Mouse (Mus musculus): ENCODE measurements around the gene Inca1.
A peak's percentile ranks its signal among the peaks of the same experiment; 100 is the strongest.

The Inca1 gene

DNA sequence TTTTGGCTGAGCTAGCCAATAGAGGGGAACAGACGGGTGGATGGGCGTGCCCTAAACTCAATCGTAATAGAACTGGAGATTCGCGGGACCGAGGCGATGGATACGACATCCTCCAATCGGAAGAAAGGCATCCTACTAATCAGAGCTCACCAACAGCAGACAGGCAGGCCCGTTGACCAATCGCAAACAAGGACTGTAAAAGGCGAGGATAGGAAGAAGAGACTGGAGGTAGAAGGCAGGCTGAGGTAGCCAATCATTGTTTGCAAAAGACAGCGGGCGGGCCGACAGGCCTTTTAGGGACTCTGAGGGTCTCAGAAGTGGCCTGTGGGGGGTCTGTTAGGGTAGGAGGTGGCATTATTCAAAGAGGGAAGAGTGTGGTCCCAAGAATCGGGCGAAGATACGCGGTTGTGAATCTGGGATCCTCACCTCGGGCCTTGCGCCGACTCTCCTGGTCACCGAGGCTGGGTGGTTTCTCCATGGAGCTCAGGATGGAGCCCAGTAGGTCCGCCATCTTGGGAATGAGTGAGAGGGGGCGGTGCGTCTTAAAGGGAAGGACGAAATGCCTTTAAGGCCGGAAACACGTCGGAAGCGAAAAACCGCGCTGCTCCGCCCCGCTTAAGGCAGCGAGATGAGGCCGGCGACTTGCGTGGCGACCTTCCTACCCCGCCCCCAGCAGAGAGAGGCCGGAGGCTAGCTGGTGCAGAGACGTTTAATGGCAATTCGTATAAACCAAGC lies 31.0 kb downstream of the Inca1 start, which contains the start of gene Spag7:
Gene Spag7, minus strand, starts transcription at position 646 of the 735 bp plus-strand sequence.
- peak; percentile 96 for DNase-seq

DNA sequence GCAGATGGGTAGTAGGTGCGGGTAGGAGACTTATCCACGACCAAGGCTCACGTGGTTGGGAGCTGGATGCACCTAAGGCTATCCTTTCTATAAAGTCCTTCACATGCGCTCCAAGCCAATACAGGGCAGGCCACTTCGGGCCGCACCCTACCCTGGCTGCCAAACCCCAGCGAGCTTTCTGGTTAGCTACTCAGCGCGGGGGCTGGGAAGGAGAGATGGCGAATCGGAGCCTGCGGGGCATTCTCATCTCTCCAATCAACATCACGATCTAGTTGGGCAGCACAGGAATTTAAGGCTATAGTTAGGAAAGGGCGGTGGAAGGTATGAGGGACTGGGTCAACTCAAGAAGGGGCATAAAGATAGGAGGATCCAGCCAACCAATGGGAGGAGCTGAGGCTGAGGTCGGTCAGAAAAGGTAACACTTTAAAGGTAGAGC lies 31.6 kb downstream of the Inca1 start:
- DNase-seq, result no peak

DNA sequence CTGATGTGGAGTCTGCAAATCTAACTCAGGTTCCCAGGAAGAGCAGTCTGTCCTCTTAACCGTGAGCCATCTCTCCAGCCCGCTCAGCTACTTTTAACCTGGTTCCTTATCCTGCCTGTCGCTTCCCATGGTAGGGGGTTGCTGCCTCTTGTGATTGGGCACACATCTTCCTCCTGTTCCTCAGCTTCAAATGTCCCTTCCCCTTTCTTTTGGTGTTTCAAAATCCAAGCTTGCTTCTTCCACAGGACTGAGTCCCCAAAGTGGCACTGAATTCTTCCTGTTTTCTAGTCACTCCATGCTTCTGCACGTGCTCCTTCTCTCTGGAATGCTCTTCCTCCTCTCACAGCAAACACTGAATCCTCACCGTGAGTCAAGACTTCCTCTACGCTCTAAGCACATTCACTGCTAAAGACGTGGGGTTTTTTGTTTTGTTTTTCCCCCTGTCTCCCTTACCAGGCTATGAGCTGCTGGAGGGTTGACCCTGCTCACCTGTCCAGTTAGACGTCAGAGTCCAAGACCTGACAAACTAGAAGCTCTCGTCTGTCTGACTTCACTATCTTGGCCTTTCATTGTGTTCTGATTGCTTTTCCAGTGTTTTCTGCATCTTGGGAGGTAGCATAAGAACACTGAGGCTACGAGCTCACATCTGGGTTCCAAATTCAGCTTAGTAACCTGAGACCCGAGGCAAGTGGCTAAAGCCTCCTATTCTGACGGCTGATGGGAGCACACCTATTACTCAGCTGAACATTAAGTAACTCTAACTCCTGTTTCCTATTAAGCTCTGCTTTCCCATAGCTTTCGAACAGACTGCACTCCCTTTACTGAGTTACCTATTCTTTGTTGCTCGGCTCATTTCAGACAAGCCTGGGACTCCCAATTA lies 32.4 kb downstream of the Inca1 start:
- DNase-seq, result no peak

DNA sequence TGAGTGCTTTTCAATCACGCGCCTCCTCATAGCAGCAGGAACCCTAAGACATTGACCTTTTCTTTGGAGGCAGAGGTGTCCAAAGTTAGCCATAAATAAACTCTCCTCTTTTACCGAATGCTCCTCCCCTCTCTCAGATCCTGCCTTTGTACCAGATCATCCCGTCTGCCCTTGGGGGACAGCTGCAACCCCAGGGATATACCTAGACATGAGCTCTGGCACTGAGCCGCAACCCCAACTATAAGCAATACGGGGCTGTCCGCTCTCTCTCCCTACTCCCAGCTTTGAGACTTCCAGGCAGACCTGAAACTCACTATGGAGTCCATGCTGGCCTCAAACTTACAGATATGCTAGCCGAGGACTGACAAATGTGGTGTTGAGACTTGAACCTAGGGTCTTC lies 33.3 kb downstream of the Inca1 start:
- DNase-seq, result no peak

DNA sequence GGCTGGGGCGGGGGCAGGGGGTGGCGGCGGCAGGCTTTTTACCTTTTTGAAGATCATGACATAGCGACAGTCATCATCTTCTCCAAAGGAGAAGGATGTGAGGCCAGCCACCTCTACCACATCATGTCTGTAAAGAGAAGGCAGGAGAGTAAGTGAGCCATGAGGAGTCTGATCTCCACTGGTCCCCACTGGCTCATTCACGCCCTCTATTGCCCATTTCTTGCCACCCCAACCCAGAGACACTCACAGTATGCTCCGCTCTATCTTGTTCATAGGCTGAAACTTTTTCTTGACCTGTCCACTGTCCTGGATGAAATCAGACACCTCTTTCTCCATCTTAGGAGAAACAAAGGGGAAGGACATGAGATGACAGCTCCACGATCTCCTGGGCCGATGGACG lies 35.2 kb downstream of the Inca1 start:
- no peak for DNase-seq

DNA sequence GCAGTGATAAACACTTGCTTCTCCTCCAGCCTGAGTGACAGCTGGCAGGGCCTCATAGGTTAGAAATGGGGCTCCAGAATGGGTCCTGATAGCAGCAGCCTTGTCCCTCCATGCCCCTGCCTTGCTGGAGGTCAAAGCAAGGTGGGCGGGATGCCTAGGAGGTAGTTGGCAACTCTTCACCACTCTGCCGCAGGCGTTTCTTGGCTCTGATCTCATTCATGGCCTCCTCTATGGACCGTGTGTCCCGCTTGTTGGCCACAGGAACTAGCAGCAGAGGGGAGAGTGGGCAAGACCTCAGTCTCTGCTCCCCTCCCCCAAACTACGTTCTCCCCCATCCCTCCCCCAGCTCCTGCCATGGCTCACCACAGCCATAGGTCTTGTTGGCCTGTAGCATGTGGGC lies 36.0 kb downstream of the Inca1 start:
- DNase-seq, result no peak

DNA sequence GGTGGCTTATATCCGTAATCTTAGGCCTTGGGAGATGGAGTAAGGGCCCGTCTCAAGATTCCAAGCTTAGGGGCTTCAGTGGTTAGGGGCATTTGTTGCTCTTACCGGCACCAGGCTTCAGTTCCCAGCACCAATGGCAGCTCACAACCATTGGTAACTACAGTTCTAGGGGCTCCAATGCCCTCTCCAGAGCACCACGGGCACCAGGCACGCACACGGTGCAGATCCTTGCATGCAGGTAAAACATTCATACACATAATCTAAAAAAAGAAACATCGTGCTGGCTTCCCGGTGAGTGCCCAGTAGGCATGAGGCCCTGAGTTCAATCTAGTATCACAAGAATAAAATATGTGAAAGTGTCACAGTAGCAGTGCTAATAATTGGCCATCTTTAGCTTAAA lies 36.9 kb downstream of the Inca1 start:
- DNase-seq, result no peak

DNA sequence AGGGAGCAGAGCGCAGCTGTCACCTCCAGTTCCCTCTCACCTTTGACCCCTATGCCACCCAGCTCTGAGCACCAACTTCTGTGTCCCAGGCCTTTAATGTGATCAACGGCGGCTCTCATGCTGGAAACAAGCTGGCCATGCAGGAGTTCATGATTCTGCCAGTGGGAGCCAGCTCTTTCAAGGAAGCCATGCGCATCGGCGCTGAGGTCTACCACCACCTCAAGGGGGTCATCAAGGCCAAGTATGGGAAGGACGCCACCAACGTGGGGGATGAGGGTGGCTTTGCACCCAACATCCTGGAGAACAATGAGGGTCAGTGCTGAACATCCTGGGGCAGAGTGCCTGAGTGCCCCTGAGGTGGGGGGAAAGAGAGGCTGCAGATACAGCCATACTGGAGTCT lies 39.4 kb downstream of the Inca1 start:
- no peak for DNase-seq

DNA sequence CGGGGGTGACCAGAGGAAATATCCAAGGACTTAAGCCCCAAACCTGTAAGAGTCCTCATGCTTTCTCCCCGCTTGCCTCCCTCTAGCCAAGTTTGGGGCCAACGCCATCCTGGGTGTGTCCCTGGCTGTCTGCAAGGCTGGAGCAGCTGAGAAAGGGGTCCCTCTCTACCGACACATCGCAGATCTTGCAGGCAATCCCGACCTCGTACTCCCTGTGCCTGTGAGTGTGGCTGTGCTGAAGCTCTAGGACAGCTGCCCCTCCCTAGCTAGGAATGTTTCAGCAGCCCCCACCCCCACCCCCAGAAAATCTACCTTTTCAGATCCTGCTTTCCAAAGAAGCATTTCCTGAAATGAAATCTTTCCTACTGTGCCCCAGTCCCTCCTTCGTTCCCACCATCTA lies 41.0 kb downstream of the Inca1 start:
- DNase-seq, result peak in 1 of 2 experiments; percentile 10

DNA sequence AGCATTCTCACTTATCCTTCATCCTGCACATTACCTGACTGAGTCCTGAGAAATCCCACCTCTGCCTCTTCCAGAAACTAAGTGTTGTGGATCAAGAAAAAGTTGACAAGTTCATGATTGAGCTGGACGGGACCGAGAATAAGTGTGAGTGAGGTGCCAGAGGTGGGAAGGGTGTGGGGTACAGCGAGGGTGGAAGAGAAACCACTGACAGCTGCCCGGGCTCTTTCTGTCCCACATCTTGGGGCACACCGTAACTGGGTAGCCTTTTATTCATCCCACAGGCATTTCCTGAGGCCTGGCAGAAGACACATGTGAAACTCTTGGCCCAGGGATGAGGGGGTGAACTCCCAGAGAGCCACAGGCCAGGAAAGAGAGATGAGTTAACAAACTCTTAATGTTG lies 41.4 kb downstream of the Inca1 start:
- peak in 1 of 2 experiments; percentile 11 for DNase-seq

DNA sequence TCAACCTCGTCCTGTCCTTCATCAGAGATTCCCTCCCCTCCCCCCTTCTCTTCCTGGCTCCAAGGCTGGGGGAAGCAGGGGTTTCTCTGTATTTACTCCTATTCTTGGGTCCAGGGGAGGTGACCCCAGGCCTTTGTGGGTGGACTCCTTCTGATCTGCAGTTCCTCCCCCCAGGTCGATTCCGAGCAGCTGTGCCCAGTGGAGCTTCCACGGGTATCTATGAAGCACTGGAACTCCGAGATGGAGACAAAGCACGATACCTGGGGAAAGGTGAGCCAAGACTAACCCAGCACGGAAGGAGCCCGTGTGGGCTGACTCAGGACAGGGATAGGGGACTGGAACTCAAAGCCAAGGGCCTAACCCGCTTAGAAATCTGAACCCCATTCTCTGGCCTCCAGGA lies 42.0 kb downstream of the Inca1 start:
- no peak for DNase-seq

DNA sequence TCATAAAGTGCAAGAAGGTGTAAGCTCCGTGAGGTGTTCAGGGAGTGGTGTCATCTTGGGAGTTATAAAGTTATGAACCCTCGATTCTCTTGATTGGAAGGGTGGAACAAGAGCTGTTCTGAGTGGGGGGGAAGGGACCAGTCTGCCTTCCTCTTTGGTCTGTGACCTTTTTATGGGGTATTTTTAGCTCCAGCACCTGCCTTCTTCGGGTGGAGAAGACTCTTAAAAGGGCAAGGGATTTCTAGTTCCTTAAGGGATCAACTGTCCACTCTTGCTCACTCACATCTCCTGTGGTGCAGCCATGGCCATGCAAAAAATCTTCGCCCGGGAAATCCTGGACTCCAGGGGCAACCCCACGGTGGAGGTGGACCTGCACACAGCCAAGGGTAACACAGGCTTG lies 42.4 kb downstream of the Inca1 start:
- no peak for DNase-seq

DNA sequence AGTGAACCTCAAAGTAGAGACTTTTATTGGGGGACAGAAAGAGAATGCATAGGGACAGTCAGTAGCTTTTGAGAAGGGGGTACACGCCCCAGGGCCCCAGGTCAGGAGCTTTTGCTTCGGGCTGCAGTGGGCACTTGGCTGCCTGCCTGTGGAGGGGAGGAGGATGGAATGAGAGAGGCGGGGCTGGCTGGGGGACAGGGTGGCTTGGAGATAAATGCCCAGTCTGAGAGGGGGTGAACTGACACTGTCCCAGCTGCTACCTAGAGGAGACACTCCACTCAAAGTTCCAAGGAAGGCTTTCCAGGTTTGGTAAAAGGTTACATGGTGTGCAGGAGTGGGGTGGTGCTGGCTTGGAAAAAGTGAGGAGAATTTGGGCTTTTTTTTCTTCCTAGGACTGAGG lies 43.0 kb downstream of the Inca1 start, which contains the start of gene Eno3:
Gene Eno3, plus strand, starts transcription at position 239 of the 400 bp plus-strand sequence.
- no peak for DNase-seq

DNA sequence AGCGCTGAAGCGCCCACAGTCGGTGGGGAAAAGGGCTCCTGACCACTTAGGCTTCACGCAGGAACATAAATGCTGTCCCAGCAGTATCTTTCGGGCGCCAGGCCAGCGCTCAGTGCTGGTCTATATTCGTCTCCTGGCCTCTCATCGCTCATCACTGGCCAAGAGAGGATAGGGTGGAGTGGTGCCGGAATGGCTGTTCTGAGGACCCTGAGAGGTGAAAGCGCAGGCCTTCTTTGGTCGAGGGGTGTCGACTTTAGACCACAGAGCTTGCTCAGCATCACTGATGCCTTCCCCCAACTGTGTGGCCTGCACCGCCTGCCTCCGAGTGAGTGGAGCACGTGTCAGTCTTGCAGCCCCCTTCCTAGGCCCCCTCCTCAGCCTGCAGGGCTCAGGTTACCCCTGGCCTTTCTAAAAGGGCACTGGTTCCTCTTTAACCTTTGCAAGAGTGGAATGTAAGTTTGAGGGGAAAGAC lies 43.5 kb downstream of the Inca1 start:
- no peak for DNase-seq

DNA sequence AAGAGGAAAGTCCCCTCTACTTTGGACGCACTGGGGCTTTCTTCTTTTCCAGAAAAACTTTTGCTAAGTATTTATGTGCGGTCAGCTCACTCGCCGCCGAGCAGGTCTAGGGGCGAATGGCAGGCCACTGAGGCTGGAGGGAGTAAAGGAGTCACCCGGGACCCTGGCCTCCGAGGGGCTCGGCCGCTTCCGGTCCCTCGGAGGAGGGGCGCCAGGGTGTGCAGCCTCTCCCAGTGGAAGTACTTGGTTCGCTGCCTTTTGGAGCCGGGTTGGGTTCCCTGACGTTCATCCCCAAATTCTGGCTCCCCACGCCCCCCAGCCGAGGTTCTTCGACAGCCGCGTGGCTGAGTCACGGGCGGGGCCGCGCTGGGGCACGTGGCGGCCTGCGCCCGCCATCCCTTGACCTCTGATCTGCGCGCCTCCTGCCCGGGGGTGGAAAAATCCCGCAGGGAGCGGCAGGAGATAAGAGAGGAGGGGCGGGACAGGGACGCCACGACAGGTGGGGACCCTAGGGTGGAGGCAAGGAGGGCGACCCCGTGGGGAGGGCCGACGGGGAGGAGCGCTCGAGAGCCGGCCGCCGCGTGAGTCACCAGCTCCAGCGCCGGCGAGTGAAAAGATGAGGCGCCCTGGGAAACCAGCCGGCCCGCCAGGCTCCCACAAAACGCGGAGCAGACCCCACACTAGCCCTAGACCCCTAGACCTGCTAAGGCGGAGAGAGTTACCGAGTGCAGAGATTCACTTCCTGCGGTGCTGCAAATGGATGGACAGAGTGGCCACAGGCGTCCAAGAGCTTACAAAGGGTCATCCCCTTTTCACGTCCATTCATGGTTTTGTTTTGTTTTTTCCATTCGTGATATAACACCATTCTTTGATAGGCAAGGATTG lies 44.1 kb downstream of the Inca1 start:
- DNase-seq, result peak; percentile 76 to 77

DNA sequence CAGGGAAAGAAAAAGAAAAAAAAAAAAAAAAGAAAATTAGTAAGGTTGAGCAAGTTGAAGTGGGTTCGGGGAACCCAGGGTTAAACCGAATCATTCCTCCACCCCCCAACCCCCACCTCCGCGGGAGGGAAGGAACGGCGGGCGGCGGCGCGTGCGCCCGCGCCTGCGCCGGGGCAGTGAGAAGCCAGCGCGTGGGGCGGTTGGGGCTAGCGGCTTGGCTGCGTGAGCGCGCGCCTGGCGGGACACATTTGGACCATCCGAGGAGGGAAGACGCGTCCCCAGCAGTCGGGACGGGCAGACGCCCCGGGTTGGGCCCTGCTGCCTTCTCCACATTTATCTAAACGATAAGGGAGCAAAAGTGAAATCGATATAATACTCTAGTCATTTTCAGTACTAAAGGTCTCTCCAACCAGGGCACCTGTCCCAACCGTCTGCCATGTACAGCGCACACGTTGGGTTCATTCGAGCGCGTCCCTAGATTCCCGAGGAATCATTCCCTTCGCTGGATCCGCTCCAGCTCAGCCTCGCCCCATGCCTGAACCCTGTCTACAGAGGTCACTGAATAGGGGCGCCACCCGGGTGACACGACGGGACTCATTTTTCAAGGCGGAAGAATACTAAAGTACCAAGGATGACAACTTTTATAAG lies 44.9 kb downstream of the Inca1 start:
- peak; percentile 82 to 83 for DNase-seq

DNA sequence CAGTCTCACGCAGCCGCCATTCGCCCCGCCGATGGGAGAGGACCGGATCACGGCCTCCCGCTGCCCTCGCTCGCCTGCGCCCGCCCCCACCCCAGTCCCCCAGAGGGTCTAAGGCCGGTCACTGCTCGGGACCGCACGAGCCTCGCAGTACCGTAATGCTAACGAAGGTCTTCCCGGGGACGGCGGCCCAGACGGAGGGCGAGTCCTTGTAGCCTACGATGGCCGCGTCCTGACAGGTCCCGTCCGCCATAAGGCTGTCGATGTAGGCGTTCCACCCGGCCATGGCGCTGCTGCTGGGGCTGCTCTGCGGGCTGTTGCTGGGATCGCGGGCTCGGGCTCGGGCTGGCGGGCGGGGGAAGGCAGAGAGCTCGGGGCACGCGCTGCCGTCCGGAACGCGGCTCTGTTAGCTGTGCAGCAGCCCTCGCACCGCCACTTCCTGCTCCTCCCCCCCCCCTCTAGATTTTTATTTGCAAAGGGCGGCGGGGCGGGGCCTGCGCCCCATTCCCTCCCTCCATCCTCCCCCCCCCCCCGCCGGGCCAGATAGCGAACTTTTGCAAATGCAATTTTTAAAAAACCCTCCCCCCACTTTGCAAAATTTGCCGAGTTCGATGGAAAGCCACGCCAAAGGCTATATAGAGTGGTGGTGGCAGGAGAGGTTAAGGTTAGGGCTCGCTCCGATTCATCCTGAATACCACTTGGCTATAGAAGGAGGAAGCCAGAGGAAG lies 45.6 kb downstream of the Inca1 start, which contains the start of gene Pfn1:
Gene Pfn1, minus strand, starts transcription at position 447 of the 725 bp plus-strand sequence.
- peak; percentile 83 to 89 for DNase-seq

DNA sequence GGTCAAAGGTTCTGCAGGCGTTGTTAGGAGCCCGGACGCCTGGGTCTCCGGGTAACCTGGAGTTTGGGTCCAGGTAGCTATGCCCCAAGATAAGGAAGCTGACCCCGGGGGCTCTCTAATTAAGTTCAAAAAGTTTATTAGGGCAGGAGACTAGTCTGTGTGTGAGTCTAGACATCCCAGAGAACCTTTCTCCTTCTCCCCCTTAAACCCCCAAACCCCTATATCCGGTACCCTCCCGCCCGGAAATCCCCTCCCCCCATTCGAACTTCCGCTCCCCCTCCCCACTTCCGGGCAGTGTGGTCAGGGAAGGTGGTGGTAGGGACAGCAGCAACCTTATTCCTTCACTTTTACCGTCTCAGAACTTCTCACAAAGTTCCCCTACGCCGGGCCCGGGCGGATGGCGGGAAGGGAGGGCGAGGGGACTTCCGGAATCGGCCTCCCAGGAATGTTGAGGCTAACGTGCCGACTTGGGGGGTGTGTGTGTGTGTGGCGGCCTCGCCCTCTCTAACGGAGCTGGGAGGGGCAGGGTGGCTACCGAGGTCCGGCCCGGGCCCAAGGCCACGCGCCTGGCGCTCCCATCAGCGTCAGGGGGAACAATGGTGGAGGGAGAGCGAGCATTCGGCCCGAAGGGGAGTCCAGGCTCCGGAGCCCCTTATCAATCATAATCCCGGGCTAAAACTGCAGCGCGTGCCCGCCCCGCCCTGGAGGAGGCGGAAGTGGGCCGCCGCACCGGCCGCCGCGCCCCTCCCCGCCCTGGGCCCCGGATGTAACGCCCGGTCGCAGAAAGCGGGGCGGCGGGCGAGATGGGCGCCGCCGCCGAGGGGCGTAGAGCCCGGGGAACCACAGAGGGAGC lies 46.4 kb downstream of the Inca1 start:
- DNase-seq, result peak; percentile 82 to 87

DNA sequence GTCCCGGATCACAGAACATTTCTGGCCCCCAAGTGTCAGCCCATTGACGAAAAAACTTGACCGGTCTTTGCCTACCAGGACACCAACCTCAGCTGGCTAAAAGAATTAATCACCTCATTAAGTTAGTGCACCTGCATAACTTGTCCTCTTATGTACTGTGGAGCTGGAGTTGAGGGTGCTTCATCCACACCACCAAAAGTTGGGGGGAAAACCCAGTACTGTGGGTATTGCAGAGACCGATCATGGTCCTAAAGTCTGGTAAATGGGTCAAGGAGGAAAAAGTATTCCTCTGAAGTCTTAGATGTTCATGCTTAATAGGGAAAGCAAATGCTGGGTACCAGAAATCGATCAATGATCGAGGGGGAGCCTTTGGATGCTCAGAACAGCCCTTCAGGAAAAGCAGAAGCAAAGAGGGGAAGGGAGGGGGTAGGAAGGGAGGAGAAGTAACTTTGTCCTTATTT lies 47.0 kb downstream of the Inca1 start:
- DNase-seq, result peak in 1 of 2 experiments; percentile 27

Measured in thymus, postnatal 36 days (tissue).